Mouse (Mus musculus) neural tube, embryonic 14.5 days (tissue): Measurements from ENCODE around the gene Slc25a20. TPM values are rescaled to one million over a fixed set of nuclear protein-coding genes. Genes with fewer than 3 reads are reported as not detected.

Source experiments
- ATAC-seq: fragments of 200-750 bp; cut with Nextera tagmentation; 2 replicates; pipeline ENCODE4 v1.8.0; 2017; ENCODE audit warnings: low read depth, mild to moderate bottlenecking, moderate TSS enrichment, moderate library complexity
- H3K27ac ChIP-seq: fragments of 300-500 bp; sonication (generic); 2 replicates; pipeline ENCODE4 v1.5.1; 2014; ENCODE audit warnings: low read depth, mild to moderate bottlenecking, control low read depth, low read length, moderate library complexity, mixed read lengths
- H3K27me3 ChIP-seq: fragments of 300-500 bp; sonication (generic); 2 replicates; pipeline ENCODE4 v1.6.1; 2014; ENCODE audit warnings: low read length; ENCODE audit not compliant: control insufficient read depth, insufficient read depth
- H3K36me3 ChIP-seq: fragments of 300-500 bp; sonication (generic); 2 replicates; pipeline ENCODE4 v1.6.1; 2014; ENCODE audit warnings: low read length, mixed read lengths; ENCODE audit not compliant: control insufficient read depth, insufficient read depth
- H3K4me1 ChIP-seq: fragments of 300-500 bp; sonication (generic); 2 replicates; pipeline ENCODE4 v1.6.1; 2014; ENCODE audit warnings: low read length; ENCODE audit not compliant: control insufficient read depth, insufficient read depth
- H3K4me2 ChIP-seq: fragments of 300-500 bp; sonication (generic); 2 replicates; pipeline ENCODE4 v1.6.1; 2014; ENCODE audit warnings: mild to moderate bottlenecking, low read depth, low read length, control low read depth
- H3K4me3 ChIP-seq: fragments of 300-500 bp; sonication (generic); 2 replicates; pipeline ENCODE4 v1.5.1; 2014; ENCODE audit warnings: low read depth, low read length, control low read depth, mixed read lengths
- H3K9ac ChIP-seq: fragments of 300-500 bp; sonication (generic); replicated peaks from 2 replicates; pipeline ENCODE4 v1.6.1; 2014; ENCODE audit warnings: low read depth, mild to moderate bottlenecking, control low read depth, low read length, mixed read lengths
- H3K9me3 ChIP-seq: fragments of 300-500 bp; sonication (generic); 2 replicates; pipeline ENCODE4 v1.6.1; 2016; ENCODE audit warnings: low read length; ENCODE audit not compliant: control insufficient read depth
- WGBS: fragments of 180-500 bp; shearing (Covaris S2); extraction: QIAGEN DNeasy Blood & Tissue Kit; methylation state at CpG from one replicate; pipeline ENCODE4 v1.1.7; 2014; 5-methylcytosine and 5-hydroxymethylcytosine counted together
- polyA plus RNA-seq: library from polyadenylated mRNA; unstranded; fragments of >200 nt; fragmentation: Nextera tagmentation; extraction: Ambion mirVana; gene quantifications from 2 replicates; pipeline ENCODE4 v1.2.1, GENCODE M21; 2014

Gene Slc25a20
- 24.0 and 34.8 TPM in 2 replicates for polyA plus RNA-seq

DNA sequence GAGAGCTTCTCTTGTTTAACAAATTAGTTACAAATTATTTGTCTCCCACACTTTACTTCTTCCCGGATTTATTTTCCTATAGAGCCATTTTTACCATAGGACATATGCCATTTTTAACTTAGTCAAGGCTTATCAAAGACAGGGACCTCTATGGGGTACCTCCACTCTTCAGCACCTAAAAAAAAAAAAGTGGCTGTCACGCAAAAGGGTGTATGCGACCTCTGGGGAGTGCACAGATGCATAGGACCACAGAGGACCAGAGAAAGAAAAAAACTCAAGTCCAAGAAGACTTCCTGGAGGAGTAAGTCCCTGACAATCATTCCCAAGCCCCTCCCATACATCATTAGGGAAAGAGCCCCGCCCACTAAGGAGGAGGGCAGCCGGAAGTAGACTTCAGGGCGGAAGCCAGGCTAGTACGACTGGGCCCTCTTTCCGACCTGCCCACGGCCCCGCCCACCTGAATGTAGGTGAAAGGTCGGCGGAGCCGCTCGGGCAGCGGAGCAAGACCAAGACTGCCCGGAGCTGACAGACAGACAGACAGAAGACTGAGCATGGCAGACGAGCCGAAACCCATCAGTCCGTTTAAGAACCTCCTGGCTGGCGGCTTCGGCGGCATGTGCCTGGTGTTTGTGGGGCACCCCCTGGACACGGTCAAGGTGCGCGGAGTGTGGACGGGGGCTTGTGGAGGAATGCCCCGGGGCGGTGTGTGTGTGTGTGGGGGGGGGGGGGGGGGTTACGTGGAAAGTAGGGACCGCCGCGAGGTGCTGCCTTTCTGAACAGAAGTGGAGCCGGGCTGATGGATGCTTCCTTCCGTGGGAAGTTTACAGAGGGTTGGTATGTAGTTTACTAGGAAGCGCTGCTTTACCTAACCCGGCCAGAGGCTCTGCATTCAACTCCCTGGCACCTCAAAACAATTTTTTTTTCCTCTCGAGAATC lies at the start of gene Slc25a20:
Slc25a20 (plus strand) TSS at position 412 of the 936 bp plus-strand sequence.
- Histone ChIP-seq H3K4me1 (no peaks in the 10 kb centered on the region), H3K27me3 (no peaks in the 10 kb centered on the region), H3K4me3 (peak within 1 kb of the TSS; percentile 50), H3K36me3 (no peaks in the 10 kb centered on the region), H3K9me3 (no peaks in the 10 kb centered on the region), H3K9ac (peak within 1 kb of the TSS; percentile 54), H3K27ac (no peak within 1 kb of the TSS), H3K4me2 (peak within 1 kb of the TSS; percentile 68)
- WGBS, result 3% methylated on average over 29 of the region's 37 CpGs
- peak; percentile 89 for ATAC-seq

DNA sequence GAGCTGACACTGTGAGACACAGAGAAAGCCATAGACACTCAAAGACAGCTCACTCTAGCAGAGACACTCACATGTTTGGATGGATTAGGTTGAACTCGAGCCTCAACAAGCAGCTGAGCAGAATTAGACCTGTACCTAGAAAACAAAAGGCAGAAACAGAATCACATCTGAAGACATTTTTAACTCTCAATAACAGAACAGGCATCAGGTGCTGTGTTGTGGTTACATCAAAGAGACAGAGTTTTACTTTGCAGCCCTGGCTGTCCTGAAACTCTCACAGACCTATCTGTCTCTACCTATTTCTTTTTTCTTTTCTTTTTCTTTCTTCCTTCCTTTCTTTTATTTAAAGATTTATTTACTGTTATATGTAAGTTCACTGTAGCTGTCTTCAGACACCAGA lies 44.6 kb upstream of the Slc25a20 start:
- H3K4me2 ChIP-seq, result no peak overlapping the region
- ATAC-seq, result no peak
- WGBS, result 94% methylated on average over 1 of the region's 1 CpGs
- no peaks in the 10 kb centered on the region for H3K4me1 ChIP-seq
- no peaks in the 10 kb centered on the region for H3K9me3 ChIP-seq
- no peak overlapping the region for H3K9ac ChIP-seq
- no peaks in the 10 kb centered on the region for H3K27me3 ChIP-seq
- H3K27ac ChIP-seq, result no peak overlapping the region
- H3K36me3 ChIP-seq, result peaks cover 37% of the 10 kb centered on the region
- H3K4me3 ChIP-seq, result no peak overlapping the region

DNA sequence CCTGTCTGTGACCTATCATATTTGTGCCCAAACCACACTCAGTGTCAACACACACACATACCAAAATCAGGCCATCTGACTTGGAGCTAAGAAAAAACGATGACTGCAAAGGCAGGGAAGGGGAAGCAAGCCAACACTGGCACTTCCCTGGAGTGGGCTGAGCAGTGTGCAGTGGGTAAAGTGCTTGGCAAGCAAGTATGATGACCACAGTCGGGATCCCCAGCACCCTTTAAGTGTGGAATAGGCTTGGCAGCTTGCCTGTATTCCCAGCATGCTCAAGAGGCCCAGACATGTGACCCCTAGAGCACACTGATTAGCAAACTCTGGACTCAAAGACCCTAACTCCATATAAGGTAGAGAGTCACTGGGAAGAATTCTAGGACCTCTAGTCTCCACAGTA lies 35.4 kb upstream of the Slc25a20 start:
- Histone ChIP-seq H3K9me3 (no peaks in the 10 kb centered on the region), H3K4me2 (no peak overlapping the region), H3K36me3 (no peaks in the 10 kb centered on the region), H3K27ac (no peak overlapping the region), H3K9ac (no peak overlapping the region), H3K27me3 (no peaks in the 10 kb centered on the region), H3K4me3 (no peak overlapping the region), H3K4me1 (no peaks in the 10 kb centered on the region)
- ATAC-seq, result no peak
- 75% methylated on average over 2 of the region's 2 CpGs for WGBS

DNA sequence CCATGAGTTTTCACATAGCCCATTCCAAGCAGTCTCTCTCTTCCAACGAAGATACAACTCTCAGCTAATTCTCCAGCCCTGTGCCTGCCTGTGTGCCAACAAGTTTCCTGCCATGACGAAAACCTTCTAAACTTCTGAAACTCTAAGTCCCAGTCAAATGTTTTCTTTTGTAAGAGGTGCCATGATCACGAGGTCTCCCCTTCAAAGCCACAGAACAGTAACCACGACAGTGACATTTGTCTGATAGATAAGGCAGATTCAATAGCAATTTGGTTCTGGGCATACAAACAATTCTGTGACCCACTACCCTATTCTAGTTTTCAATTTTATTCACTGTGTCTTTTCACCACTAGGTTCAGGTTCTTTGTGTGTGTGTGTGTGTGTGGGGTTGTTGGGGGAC lies 33.7 kb upstream of the Slc25a20 start:
- WGBS, result 88% methylated on average over 4 of the region's 4 CpGs
- Histone ChIP-seq H3K4me3 (no peak overlapping the region), H3K27ac (no peak overlapping the region), H3K27me3 (no peaks in the 10 kb centered on the region), H3K4me2 (no peak overlapping the region), H3K9ac (no peak overlapping the region), H3K4me1 (no peaks in the 10 kb centered on the region), H3K9me3 (no peaks in the 10 kb centered on the region), H3K36me3 (peaks cover 4% of the 10 kb centered on the region; the same call in 1 of the 2 replicates)
- ATAC-seq, result no peak

DNA sequence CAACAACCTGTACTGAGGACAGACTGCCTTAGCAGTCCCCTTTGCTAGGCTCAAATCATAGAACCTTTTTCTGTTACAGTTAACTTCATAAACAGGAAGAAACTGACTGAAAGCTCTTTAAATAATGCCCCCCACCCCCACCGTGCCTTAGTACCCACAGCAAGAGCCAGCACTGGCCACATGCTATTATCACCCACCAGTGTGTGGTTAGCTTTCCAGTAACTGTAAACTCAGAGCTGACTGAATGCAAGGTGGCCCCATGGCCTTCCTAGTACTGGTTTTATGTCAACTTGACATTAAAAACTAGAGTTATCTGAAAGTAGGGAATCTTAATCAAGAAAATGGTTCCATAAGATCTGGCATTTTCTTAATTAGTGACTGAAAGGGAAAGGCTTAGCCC lies 31.2 kb upstream of the Slc25a20 start:
- H3K27ac ChIP-seq, result no peak overlapping the region
- no peak overlapping the region for H3K4me2 ChIP-seq
- H3K4me1 ChIP-seq, result no peaks in the 10 kb centered on the region
- no peaks in the 10 kb centered on the region for H3K9me3 ChIP-seq
- WGBS, result 91% methylated on average over 1 of the region's 1 CpGs
- H3K27me3 ChIP-seq, result no peaks in the 10 kb centered on the region
- ATAC-seq, result no peak
- no peak overlapping the region for H3K9ac ChIP-seq
- H3K4me3 ChIP-seq, result no peak overlapping the region
- peaks cover 7% of the 10 kb centered on the region; the same call in 1 of the 2 replicates for H3K36me3 ChIP-seq

DNA sequence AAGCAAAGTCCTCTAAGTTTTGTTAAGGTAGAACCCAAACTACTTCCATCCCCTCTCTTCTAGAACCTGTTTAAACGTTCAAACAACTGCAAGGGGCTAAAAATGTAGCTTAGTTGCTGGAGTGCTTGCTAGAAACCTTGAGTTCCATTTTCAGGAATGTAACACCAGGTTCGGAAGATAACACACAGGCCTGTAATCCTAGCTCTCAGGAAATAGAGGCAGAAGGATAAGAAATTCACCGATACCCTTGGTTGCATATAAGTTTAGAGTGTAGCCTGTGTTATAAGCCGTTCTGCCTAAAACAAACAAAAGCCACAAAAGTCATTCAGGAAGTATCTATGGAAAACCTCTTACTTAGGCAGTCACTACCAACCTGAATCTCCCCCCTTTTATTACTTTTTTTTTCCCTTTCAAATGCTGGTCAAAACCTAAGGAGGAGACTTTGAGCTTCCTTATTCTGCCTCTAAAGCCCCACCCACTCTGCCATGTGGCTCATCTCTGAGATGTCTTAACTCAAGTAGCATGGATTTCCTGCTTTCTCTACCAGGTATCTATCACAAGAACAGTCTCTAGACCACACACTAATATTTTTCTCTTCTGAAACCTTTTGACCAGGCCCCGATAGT lies 30.1 kb upstream of the Slc25a20 start:
- 93% methylated on average over 5 of the region's 5 CpGs for WGBS

DNA sequence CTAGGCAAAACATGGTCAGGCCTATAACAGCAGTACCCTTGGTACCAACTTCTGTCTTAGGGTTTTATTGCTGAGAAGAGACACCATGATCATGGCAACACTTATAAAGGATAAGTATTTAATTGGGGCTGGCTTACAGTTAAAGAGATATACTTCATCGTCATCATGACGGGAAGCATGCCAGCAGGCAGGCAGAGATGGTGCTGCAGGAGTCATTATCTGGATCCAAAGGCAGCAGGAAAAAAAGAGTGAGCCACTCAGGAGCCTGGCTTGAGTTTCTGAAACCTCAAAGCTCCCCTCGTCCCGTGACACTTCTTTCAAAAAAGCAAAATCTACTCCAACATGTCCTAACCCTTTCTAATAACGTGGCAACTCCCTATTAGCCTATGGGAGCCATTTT lies 29.5 kb upstream of the Slc25a20 start:
- ATAC-seq, result no peak
- Histone ChIP-seq H3K27me3 (no peaks in the 10 kb centered on the region), H3K9me3 (no peaks in the 10 kb centered on the region), H3K36me3 (peaks cover 7% of the 10 kb centered on the region; the same call in 1 of the 2 replicates), H3K4me1 (no peaks in the 10 kb centered on the region), H3K27ac (no peak overlapping the region), H3K9ac (no peak overlapping the region), H3K4me3 (no peak overlapping the region), H3K4me2 (no peak overlapping the region)
- WGBS, result 93% methylated on average over 5 of the region's 5 CpGs

More for the DNA sequence above, 30.1 kb upstream of the Slc25a20 start:
- H3K4me1 ChIP-seq, result no peaks in the 10 kb centered on the region
- peaks cover 7% of the 10 kb centered on the region; the same call in 1 of the 2 replicates for H3K36me3 ChIP-seq
- no peak overlapping the region for H3K27ac ChIP-seq
- no peak overlapping the region for H3K4me3 ChIP-seq
- H3K27me3 ChIP-seq, result no peaks in the 10 kb centered on the region
- no peak overlapping the region for H3K9ac ChIP-seq
- no peak overlapping the region for H3K4me2 ChIP-seq
- ATAC-seq, result no peak
- H3K9me3 ChIP-seq, result no peaks in the 10 kb centered on the region

DNA sequence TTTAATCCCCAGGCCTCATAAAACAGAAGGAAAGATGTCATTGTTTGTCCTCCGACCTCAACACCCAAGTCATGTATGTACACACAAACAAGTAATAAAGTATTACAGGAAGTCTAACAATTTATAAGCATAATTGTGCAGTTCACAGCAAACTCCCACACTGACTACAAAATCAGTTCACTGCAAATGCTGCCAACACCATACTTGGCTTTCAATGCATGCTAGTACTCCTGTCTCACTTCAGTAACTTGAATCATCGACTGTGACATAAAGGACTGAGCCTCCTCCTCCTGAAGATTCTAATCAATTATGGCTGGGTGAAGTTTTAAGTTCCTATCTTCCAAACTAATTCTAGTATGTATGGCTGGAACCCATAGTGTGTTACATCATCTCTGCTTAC lies 28.0 kb upstream of the Slc25a20 start:
- Histone ChIP-seq H3K4me2 (no peak overlapping the region), H3K4me3 (no peak overlapping the region), H3K27me3 (no peaks in the 10 kb centered on the region), H3K9ac (no peak overlapping the region), H3K27ac (no peak overlapping the region), H3K9me3 (no peaks in the 10 kb centered on the region), H3K4me1 (no peaks in the 10 kb centered on the region), H3K36me3 (peaks cover 7% of the 10 kb centered on the region; the same call in 1 of the 2 replicates)
- WGBS, result 75% methylated on average over 2 of the region's 2 CpGs
- no peak for ATAC-seq

DNA sequence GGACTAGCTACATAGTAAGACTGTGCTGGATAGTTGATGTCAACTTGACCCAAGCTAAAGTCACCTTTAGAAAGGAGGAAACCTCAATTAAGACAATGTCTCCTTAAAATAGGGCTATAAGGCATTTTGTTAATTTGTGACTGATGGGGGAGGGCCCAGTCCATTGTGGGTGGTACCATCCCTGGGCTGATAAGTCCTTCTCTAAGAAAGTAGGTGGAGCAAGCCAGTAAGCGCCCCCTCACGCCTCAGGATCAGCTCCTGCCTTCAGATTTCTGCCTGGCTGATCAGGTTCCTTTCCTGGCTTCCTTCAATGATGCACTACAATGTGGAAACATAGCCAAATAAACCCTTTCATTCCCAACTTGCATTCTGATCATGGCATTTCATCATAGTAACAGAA lies 26.5 kb upstream of the Slc25a20 start:
- Histone ChIP-seq H3K36me3 (peaks cover 7% of the 10 kb centered on the region; the same call in 1 of the 2 replicates), H3K9ac (no peak overlapping the region), H3K4me3 (no peak overlapping the region), H3K4me2 (no peak overlapping the region), H3K27me3 (no peaks in the 10 kb centered on the region), H3K4me1 (no peaks in the 10 kb centered on the region), H3K9me3 (no peaks in the 10 kb centered on the region), H3K27ac (no peak overlapping the region)
- ATAC-seq, result no peak
- WGBS, result 92% methylated on average over 2 of the region's 2 CpGs
